Mouse (Mus musculus) myocyte (in vitro differentiated cells): ENCODE results near the gene Focad. TPM values are rescaled to one million over a fixed set of nuclear protein-coding genes. Genes with fewer than 3 reads are reported as not detected.

Source experiments
- H3K27me3 ChIP-seq: one replicate; pipeline ENCODE4 v1.6.1; 2011; ENCODE audit not compliant: control insufficient read depth, insufficient read depth, insufficient read length
- H3K36me3 ChIP-seq: one replicate; pipeline ENCODE4 v1.6.1; 2011; ENCODE audit not compliant: control insufficient read depth, insufficient read depth
- H3K4me2 ChIP-seq: one replicate; pipeline ENCODE4 v1.6.1; 2011; ENCODE audit warnings: low read depth, control low read depth
- H3K4me3 ChIP-seq: one replicate; pipeline ENCODE4 v1.5.1; 2011; ENCODE audit warnings: mild to moderate bottlenecking, control low read depth, moderate library complexity
- H3K79me2 ChIP-seq: one replicate; pipeline ENCODE4 v1.6.1; 2011; ENCODE audit not compliant: control insufficient read depth, insufficient read depth
- H3ac ChIP-seq: one replicate; pipeline ENCODE4 v1.6.1; 2011; ENCODE audit not compliant: control insufficient read depth, insufficient read length
- CEBPB ChIP-seq: IDR thresholded peaks from 2 replicates; pipeline ENCODE4 v1.6.1; 2011; ENCODE audit warnings: mild to moderate bottlenecking, moderate library complexity; ENCODE audit not compliant: poor library complexity, insufficient read depth, severe bottlenecking
- E2F4 ChIP-seq: IDR thresholded peaks from one replicate; pipeline ENCODE4 v1.6.1; 2011; ENCODE audit warnings: mild to moderate bottlenecking, control low read depth, moderate library complexity; ENCODE audit not compliant: insufficient read depth
- MAX ChIP-seq: IDR thresholded peaks from one replicate; pipeline ENCODE4 v1.6.1; 2011; ENCODE audit warnings: low read depth, mild to moderate bottlenecking, control low read depth
- MYOD1 ChIP-seq, 3 experiments: IDR thresholded peaks; one replicate each; pipeline ENCODE4 v1.6.1; 2011; ENCODE audit warnings: control low read depth in 2 of 3, low read depth in 2 of 3, mild to moderate bottlenecking in 2 of 3, moderate library complexity in 1 of 3; ENCODE audit not compliant: insufficient read length in 2 of 3, control insufficient read depth in 1 of 3
- MYOG ChIP-seq, 3 experiments: IDR thresholded peaks; one replicate each; pipeline ENCODE4 v1.6.1; 2011; ENCODE audit warnings: control low read depth in 2 of 3, low read depth in 2 of 3, mild to moderate bottlenecking in 2 of 3; ENCODE audit not compliant: insufficient read length in 2 of 3, control insufficient read depth in 1 of 3, insufficient read depth in 1 of 3
- POLR2A ChIP-seq: IDR thresholded peaks from one replicate; pipeline ENCODE4 v1.6.1; 2011; ENCODE audit warnings: low read depth, mild to moderate bottlenecking, control low read depth, moderate library complexity; ENCODE audit not compliant: insufficient read length
- POLR2AphosphoS2 ChIP-seq: IDR thresholded peaks from one replicate; pipeline ENCODE4 v1.6.1; 2011; ENCODE audit warnings: low read depth, control low read depth; ENCODE audit not compliant: insufficient read length
- REST ChIP-seq: IDR thresholded peaks from one replicate; pipeline ENCODE4 v1.6.1; 2011; ENCODE audit warnings: mild to moderate bottlenecking, control low read depth, moderate library complexity; ENCODE audit not compliant: insufficient read depth, insufficient read length
- SRF ChIP-seq: IDR thresholded peaks from one replicate; pipeline ENCODE4 v1.6.1; 2011; ENCODE audit warnings: low read depth; ENCODE audit not compliant: control insufficient read depth, insufficient read length
- TCF12 ChIP-seq: IDR thresholded peaks from one replicate; pipeline ENCODE4 v1.6.1; 2011; ENCODE audit warnings: mild to moderate bottlenecking, control low read depth; ENCODE audit not compliant: poor library complexity, insufficient read depth, severe bottlenecking
- TCF3 ChIP-seq: IDR thresholded peaks from one replicate; pipeline ENCODE4 v1.6.1; 2011; ENCODE audit warnings: low read depth, control low read depth; ENCODE audit not compliant: insufficient read length
- USF1 ChIP-seq: IDR thresholded peaks from one replicate; pipeline ENCODE4 v1.6.1; 2011; ENCODE audit warnings: low read depth, mild to moderate bottlenecking, control low read depth, moderate library complexity
- polyA plus RNA-seq: library from polyadenylated mRNA; unstranded; fragments of >200 nt; fragmentation: generic; extraction: Trizol; gene quantifications from one replicate; pipeline ENCODE4 v1.2.1, GENCODE M21; 2012; ENCODE audit warnings: missing spikeins

The Focad gene
- polyA plus RNA-seq, 1 experiment, result 15.3 TPM

DNA sequence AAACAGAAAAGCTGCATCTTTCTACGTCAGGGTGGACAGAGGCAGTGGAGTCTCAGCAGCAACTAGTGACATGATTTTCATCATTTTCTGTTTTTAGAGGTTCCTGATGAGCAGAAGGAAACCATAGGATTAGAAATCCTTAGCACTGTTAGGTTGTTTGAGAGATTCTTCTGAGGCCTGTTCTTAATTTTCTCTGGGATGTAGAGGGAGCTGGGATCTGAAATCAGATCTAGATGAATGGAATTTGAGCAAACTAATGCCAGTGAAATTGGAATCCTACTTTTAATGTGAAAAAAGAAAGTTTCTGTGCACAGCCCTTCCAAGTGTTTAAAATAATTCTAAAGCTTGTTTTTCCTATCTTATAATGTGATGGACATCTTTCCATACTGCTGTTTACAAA is 55.0 kb downstream of the Focad start:
- no peaks in the 10 kb centered on the region for H3K36me3 ChIP-seq
- H3K27me3 ChIP-seq, result no peaks in the 10 kb centered on the region
- TF ChIP-seq TCF12, result no peak
- TF ChIP-seq REST, result no peak
- no peak for TF ChIP-seq MYOG (IDR thresholded peaks at IDR 0.05; ENCODE audit: control insufficient read depth in 1 of 3, insufficient read depth in 1 of 3, insufficient read length in 2 of 3, low read depth in 2 of 3)
- TF ChIP-seq POLR2AphosphoS2, result no peak
- TF ChIP-seq CEBPB, result no peak
- no peak for TF ChIP-seq E2F4
- TF ChIP-seq MAX, result no peak
- no peak for TF ChIP-seq TCF3
- TF ChIP-seq USF1, result no peak
- TF ChIP-seq MYOD1 (IDR thresholded peaks at IDR 0.05; ENCODE audit: control insufficient read depth in 1 of 3, insufficient read length in 2 of 3, low read depth in 2 of 3), result no peak
- TF ChIP-seq SRF, result no peak
- no peaks in the 10 kb centered on the region for H3K79me2 ChIP-seq
- no peak overlapping the region for H3ac ChIP-seq
- no peak overlapping the region for H3K4me2 ChIP-seq
- no peak overlapping the region for H3K4me3 ChIP-seq

DNA sequence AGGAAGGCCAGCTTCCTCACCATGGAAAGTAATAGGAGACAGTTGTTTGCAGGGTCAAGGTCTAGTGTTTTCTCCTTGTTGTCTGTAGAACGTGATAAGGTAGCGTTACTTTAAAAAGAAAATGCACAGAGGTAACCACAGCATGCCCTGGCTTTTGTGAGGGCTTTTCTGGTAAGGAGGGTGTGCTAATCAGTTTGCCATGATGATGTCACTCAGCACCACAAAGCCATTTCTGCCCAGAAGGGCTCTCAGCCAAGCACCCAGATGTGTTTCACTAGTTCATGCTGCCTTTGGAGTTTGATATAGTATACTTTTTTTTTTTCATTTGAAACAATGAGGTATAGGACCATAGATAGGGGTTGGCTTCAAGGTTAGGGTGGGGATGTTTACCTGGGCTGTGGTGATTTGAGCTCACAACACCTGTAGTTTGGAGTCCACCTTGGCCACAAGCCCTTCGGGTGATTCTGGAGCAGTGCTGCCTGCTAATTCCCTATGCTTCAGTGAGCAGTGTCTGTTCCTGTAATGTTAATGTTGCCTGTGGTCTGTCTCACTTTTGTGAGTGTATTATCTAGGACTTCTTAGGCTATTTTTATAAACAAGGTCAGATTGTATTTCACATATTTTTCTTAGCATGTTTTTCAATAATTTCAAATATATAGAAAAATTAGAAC is 61.2 kb downstream of the Focad start:
- Histone ChIP-seq H3K79me2 (no peaks in the 10 kb centered on the region), H3ac (no peak overlapping the region), H3K4me3 (no peak overlapping the region), H3K4me2 (no peak overlapping the region), H3K27me3 (no peaks in the 10 kb centered on the region), H3K36me3 (no peaks in the 10 kb centered on the region)
- TF ChIP-seq SRF (no peak), MAX (no peak), MYOG (IDR thresholded peaks at IDR 0.05; ENCODE audit: control insufficient read depth in 1 of 3, insufficient read depth in 1 of 3, insufficient read length in 2 of 3, low read depth in 2 of 3) (no peak), CEBPB (no peak), E2F4 (no peak), MYOD1 (IDR thresholded peaks at IDR 0.05; ENCODE audit: control insufficient read depth in 1 of 3, insufficient read length in 2 of 3, low read depth in 2 of 3) (no peak), USF1 (no peak), REST (no peak), TCF3 (no peak), POLR2A (no peak), TCF12 (no peak), POLR2AphosphoS2 (no peak)

DNA sequence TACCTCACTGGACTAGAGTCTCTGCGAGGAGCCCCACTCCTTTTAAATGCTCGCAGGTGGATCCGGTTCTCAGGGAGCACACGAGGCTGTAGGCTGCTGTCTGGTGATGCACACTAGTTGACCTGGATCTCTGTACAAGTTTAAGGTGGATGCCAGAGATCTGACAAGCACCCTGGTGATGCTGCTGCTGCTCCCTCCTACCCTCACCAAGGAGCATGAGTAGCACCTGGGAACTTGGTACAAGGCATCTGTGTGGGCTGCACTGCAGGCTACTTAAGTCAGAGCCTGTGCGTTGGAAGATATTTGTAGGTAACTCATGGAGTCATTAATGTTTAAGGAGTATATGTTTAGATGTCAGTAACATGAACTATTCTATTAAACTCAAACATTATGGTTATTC is 62.5 kb downstream of the Focad start:
- Histone ChIP-seq H3K79me2 (no peaks in the 10 kb centered on the region), H3K4me2 (no peak overlapping the region), H3K27me3 (no peaks in the 10 kb centered on the region), H3ac (no peak overlapping the region), H3K4me3 (no peak overlapping the region), H3K36me3 (no peaks in the 10 kb centered on the region)
- TF ChIP-seq USF1, result no peak
- no peak for TF ChIP-seq MYOG (IDR thresholded peaks at IDR 0.05; ENCODE audit: control insufficient read depth in 1 of 3, insufficient read depth in 1 of 3, insufficient read length in 2 of 3, low read depth in 2 of 3)
- TF ChIP-seq E2F4, result no peak
- no peak for TF ChIP-seq SRF
- no peak for TF ChIP-seq POLR2A
- TF ChIP-seq MYOD1 (IDR thresholded peaks at IDR 0.05; ENCODE audit: control insufficient read depth in 1 of 3, insufficient read length in 2 of 3, low read depth in 2 of 3), result no peak
- TF ChIP-seq POLR2AphosphoS2, result no peak
- TF ChIP-seq TCF12, result no peak

DNA sequence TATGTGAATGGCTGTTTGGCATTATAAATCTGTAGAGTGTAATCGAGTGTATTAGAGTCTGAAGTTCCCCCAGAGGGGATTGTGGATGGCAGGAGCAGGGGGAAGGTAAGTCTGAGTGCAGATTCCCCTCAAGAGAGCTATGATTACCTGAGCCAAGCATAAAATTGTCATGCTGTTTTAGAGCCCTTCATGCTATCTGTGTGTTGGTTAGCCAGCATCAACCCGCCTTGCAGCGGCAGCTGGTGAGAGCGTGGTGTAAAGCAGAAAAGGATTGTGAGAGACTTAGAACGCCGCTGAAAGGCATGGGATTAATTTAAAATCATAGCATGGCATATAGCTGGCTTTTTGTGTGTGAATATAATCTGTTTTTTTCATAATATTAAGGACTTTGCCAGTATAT is 63.2 kb downstream of the Focad start:
- no peak overlapping the region for H3K4me3 ChIP-seq
- TF ChIP-seq MYOD1 (IDR thresholded peaks at IDR 0.05; ENCODE audit: control insufficient read depth in 1 of 3, insufficient read length in 2 of 3, low read depth in 2 of 3), result no peak
- TF ChIP-seq MYOG (IDR thresholded peaks at IDR 0.05; ENCODE audit: control insufficient read depth in 1 of 3, insufficient read depth in 1 of 3, insufficient read length in 2 of 3, low read depth in 2 of 3), result no peak
- TF ChIP-seq USF1, result no peak
- TF ChIP-seq REST, result no peak
- TF ChIP-seq SRF, result no peak
- TF ChIP-seq MAX, result no peak
- TF ChIP-seq E2F4, result no peak
- no peak for TF ChIP-seq POLR2AphosphoS2
- TF ChIP-seq POLR2A, result no peak
- no peak for TF ChIP-seq CEBPB
- TF ChIP-seq TCF12, result no peak
- TF ChIP-seq TCF3, result no peak
- H3ac ChIP-seq, result no peak overlapping the region
- no peaks in the 10 kb centered on the region for H3K36me3 ChIP-seq
- no peaks in the 10 kb centered on the region for H3K79me2 ChIP-seq
- no peak overlapping the region for H3K4me2 ChIP-seq
- no peaks in the 10 kb centered on the region for H3K27me3 ChIP-seq

DNA sequence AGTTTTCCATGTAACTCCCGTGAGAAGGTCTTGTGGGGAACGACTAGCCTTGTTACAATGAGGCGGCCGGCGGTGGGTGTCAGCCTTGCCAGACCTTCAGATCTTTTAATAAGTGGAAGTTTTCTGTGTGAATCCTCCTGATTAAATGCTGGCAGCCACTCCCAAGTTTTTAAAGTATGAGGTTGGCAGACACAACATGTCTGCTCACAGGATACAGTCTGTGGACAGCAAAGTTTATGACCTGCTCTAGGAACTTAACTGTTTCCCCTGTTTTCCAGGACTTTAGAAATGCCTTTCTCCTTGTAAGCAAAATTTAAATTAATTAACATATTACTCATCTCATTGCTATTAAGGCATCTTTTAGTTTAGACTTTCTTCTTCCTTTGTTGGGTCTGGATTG is 64.8 kb downstream of the Focad start:
- no peak for TF ChIP-seq MYOG (IDR thresholded peaks at IDR 0.05; ENCODE audit: control insufficient read depth in 1 of 3, insufficient read depth in 1 of 3, insufficient read length in 2 of 3, low read depth in 2 of 3)
- no peak for TF ChIP-seq E2F4
- no peak for TF ChIP-seq TCF3
- TF ChIP-seq MAX, result no peak
- no peak for TF ChIP-seq REST
- no peak for TF ChIP-seq CEBPB
- TF ChIP-seq TCF12, result no peak
- no peak for TF ChIP-seq POLR2A
- no peak for TF ChIP-seq USF1
- no peak for TF ChIP-seq POLR2AphosphoS2
- no peak for TF ChIP-seq SRF
- no peak for TF ChIP-seq MYOD1 (IDR thresholded peaks at IDR 0.05; ENCODE audit: control insufficient read depth in 1 of 3, insufficient read length in 2 of 3, low read depth in 2 of 3)
- Histone ChIP-seq H3K27me3 (no peaks in the 10 kb centered on the region), H3ac (no peak overlapping the region), H3K4me3 (no peak overlapping the region), H3K36me3 (no peaks in the 10 kb centered on the region), H3K79me2 (no peaks in the 10 kb centered on the region), H3K4me2 (no peak overlapping the region)
